Mouse (Mus musculus) forebrain, postnatal 0 days (tissue): ENCODE measurements around the gene Vstm5. TPM values are rescaled to one million over a fixed set of nuclear protein-coding genes. Genes with fewer than 3 reads are reported as not detected.

ENCODE experiments used
- ATAC-seq: fragments of 200-750 bp; cut with Nextera tagmentation; 2 replicates; pipeline ENCODE4 v1.8.0; 2017; ENCODE audit warnings: mild to moderate bottlenecking, moderate library complexity
- DNase-seq: peaks from one replicate; pipeline ENCODE4 v3.0.0-alpha.2; 2015
- H3K27ac ChIP-seq: fragments of 300-500 bp; sonication (generic); 2 replicates; pipeline ENCODE4 v1.5.1; 2014; ENCODE audit warnings: low read depth, mild to moderate bottlenecking, antibody characterized with exemption, low read length, moderate library complexity, mixed read lengths
- H3K27me3 ChIP-seq: fragments of 300-500 bp; sonication (generic); 2 replicates; pipeline ENCODE4 v1.6.1; 2014; ENCODE audit warnings: mild to moderate bottlenecking, low read length, mixed read lengths; ENCODE audit not compliant: insufficient read depth
- H3K36me3 ChIP-seq: fragments of 300-500 bp; sonication (generic); 2 replicates; pipeline ENCODE4 v1.6.1; 2014; ENCODE audit warnings: mild to moderate bottlenecking, moderate library complexity; ENCODE audit not compliant: insufficient read depth
- H3K4me1 ChIP-seq: fragments of 300-500 bp; sonication (generic); 2 replicates; pipeline ENCODE4 v1.6.1; 2014; ENCODE audit warnings: antibody characterized with exemption; ENCODE audit not compliant: insufficient read depth
- H3K4me2 ChIP-seq: fragments of 300-500 bp; sonication (generic); 2 replicates; pipeline ENCODE4 v1.6.1; 2014; ENCODE audit warnings: low read depth, mild to moderate bottlenecking, moderate library complexity
- H3K4me3 ChIP-seq: fragments of 300-500 bp; sonication (generic); 2 replicates; pipeline ENCODE4 v1.5.1; 2014; ENCODE audit warnings: low read depth, low read length, mixed read lengths
- H3K9ac ChIP-seq: fragments of 300-500 bp; sonication (generic); 2 replicates; pipeline ENCODE4 v1.6.1; 2014; ENCODE audit warnings: mild to moderate bottlenecking
- H3K9me3 ChIP-seq: fragments of 300-500 bp; sonication (generic); 2 replicates; pipeline ENCODE4 v1.6.1; 2016; ENCODE audit warnings: low read length
- CTCF ChIP-seq: sonication (generic); IDR thresholded peaks from 2 replicates; pipeline ENCODE4 v1.5.1; 2016; ENCODE audit warnings: antibody characterized with exemption, control low read depth, low read depth
- WGBS: fragments of 180-500 bp; shearing (Covaris S2); extraction: QIAGEN DNeasy Blood & Tissue Kit; methylation state at CpG from one replicate; pipeline ENCODE4 v1.1.7; 2014; 5-methylcytosine and 5-hydroxymethylcytosine counted together
- polyA plus RNA-seq: library from polyadenylated mRNA; unstranded; fragments of >200 nt; fragmentation: Nextera tagmentation; extraction: Ambion mirVana; gene quantifications from 2 replicates; pipeline ENCODE4 v1.2.1, GENCODE M21; 2015
- total RNA-seq: library from RNA; depleted of rRNA; stranded (reverse); fragments of >200 nt; gene quantifications from 2 replicates; pipeline ENCODE4 v1.2.3, GENCODE M21; 2014

Gene Vstm5
- total and polyA plus RNA-seq, 2 experiments from 2014 or later = 18.2 to 21.6 TPM

DNA sequence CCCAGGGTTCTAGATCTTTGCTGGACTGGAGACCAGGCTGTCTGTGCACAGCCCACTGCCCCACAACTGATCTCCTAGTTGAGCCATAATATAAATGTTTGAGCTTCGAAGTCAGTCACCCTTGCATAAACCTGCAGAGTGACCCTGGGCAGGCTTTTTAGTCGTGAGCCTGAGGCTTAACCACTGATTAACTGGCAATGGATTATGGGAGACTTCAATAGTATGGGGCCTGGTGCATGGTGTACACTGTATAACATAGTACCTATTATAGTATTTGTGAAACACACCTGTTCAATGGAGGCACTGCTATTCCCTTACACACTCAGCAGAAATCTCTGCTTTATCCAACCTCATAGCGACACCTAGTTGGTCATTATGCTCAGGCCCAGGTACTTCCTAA is 17.4 kb downstream of the Vstm5 start:
- no peak for TF ChIP-seq CTCF
- no peak for ATAC-seq
- Histone ChIP-seq H3K4me3 (no peak overlapping the region), H3K36me3 (peaks cover 19% of the 10 kb centered on the region; the same call in 1 of the 2 replicates), H3K4me1 (no peaks in the 10 kb centered on the region), H3K9me3 (no peaks in the 10 kb centered on the region), H3K4me2 (no peak overlapping the region), H3K27me3 (no peaks in the 10 kb centered on the region), H3K27ac (no peak overlapping the region), H3K9ac (no peak overlapping the region)
- 83% methylated on average over 3 of the region's 3 CpGs for WGBS
- no peak for DNase-seq

DNA sequence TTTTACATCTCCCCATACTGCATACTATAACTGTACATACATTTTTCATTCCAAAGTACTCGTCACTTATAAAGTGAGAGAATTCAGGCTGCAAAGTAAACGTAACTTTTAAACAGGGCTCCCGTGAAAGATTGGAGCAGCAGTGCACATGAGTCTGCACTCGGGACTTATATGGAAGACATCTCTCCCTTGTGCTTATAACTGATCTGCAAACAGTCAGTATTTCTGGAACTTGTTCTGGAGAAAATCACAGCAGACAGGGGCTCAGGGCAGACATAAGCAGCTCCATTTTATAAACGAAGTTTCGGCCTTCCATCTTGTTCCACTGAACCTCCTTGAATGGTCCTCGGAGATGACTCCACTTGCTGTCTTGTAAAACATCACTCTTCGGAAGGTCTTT is 23.1 kb downstream of the Vstm5 start:
- no peak for DNase-seq
- no peak for TF ChIP-seq CTCF
- no peaks in the 10 kb centered on the region for H3K4me1 ChIP-seq
- no peak overlapping the region for H3K4me3 ChIP-seq
- H3K4me2 ChIP-seq = no peak overlapping the region
- H3K9me3 ChIP-seq = no peaks in the 10 kb centered on the region
- ATAC-seq = no peak
- H3K27ac ChIP-seq = no peak overlapping the region
- H3K9ac ChIP-seq = no peak overlapping the region
- H3K27me3 ChIP-seq = no peaks in the 10 kb centered on the region
- peaks cover 71% of the 10 kb centered on the region for H3K36me3 ChIP-seq
- WGBS = 97% methylated on average over 8 of the region's 8 CpGs

DNA sequence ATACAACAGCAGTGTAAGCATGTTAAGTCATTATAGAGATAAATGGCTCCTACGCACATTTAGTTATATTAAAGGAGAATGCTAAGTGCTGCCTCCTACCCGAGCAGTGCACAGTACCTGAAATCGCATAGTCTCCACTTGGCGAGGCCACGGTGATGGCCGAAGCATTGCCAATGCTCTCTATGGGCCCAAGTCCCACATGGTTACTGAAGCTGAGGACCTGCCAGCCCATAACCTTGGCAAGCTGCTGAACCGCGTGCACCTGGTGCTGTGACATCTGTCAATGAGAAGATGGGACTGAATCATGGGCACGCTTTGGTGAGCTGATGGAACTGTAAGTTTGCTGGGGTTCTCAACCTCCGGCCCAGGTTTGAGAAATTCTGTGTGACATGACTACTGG is 24.6 kb downstream of the Vstm5 start:
- Histone ChIP-seq H3K4me2 (no peak overlapping the region), H3K4me1 (no peaks in the 10 kb centered on the region), H3K9ac (no peak overlapping the region), H3K27me3 (no peaks in the 10 kb centered on the region), H3K36me3 (peaks cover 78% of the 10 kb centered on the region), H3K4me3 (no peak overlapping the region), H3K9me3 (no peaks in the 10 kb centered on the region), H3K27ac (no peak overlapping the region)
- WGBS = 96% methylated on average over 10 of the region's 10 CpGs
- TF ChIP-seq CTCF = no peak
- DNase-seq (no peak), ATAC-seq (no peak)

DNA sequence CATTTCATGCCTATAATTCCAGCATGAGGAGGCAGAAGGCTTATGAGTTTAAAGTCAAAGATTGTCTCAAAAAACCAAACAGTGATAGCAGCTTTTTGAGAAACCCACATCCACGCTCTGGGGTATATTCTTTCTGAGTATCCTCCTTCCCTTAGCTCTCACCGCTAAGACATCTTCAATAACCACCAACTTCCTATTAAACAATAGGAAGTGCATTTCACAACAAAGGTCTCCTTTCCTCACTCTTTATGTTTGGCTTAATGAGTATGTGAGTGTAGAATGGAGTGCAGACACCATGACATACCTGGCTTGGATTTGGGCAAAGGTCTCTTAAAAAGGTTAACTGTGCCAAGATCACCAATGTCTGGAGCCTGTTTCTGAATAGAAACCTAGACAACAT is 35.1 kb downstream of the Vstm5 start:
- ATAC-seq = no peak
- Histone ChIP-seq H3K9me3 (no peaks in the 10 kb centered on the region), H3K4me1 (peaks cover 7% of the 10 kb centered on the region; the same call in 1 of the 2 replicates), H3K27me3 (no peaks in the 10 kb centered on the region), H3K4me2 (no peak overlapping the region), H3K27ac (no peak overlapping the region), H3K36me3 (peaks cover 72% of the 10 kb centered on the region), H3K9ac (no peak overlapping the region), H3K4me3 (no peak overlapping the region)
- 99% methylated on average over 2 of the region's 2 CpGs for WGBS
- DNase-seq = no peak
- no peak for TF ChIP-seq CTCF

DNA sequence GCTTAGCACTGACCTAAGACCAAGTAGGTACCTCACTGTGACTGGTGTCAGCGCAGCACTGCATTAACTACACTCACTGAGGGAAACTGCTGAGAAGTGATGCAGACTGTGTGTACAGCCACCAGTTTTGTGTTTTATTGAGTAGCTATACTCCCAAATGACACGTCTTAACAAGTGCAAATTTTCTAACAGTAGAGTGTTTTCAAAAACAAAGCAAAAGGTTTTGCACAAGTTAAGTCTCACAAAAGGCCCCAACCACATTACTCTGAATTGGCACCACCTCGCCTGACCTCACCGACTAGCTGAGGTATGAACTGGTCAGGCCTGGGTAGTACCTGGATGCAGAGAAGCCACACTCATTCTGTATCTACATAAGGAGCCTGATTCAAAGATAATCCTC is 38.0 kb downstream of the Vstm5 start:
- Histone ChIP-seq H3K27me3 (no peaks in the 10 kb centered on the region), H3K9ac (no peak overlapping the region), H3K4me3 (no peak overlapping the region), H3K4me2 (no peak overlapping the region), H3K36me3 (peaks cover 44% of the 10 kb centered on the region), H3K4me1 (peaks cover 11% of the 10 kb centered on the region), H3K27ac (no peak overlapping the region), H3K9me3 (no peaks in the 10 kb centered on the region)
- DNase-seq (no peak), ATAC-seq (no peak)
- WGBS = 96% methylated on average over 4 of the region's 4 CpGs
- TF ChIP-seq CTCF = no peak

DNA sequence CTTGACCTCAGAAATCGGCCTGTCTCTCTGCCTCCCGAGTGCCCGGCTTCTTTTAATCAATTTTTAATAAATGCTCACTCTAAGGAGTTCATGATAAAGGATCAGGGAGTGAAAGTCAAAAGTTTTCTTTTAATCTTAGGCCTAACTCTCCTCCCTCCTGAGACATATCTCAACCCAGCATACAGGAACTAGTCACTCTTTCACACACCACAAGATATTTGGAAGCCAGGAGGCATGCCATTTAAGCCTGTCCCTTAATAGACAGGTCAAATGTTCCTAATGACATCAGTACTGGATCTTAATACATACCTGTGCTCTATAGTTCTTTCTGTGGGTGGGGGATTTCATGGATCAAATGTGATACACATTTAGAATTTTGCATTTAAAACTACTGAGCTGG is 39.5 kb downstream of the Vstm5 start:
- Histone ChIP-seq H3K4me3 (no peak overlapping the region), H3K4me2 (0 out of 2 replicates have a peak overlapping the region, but pooled peaks have one; percentile 60), H3K27me3 (no peaks in the 10 kb centered on the region), H3K4me1 (peaks cover 11% of the 10 kb centered on the region), H3K27ac (no peak overlapping the region), H3K36me3 (peaks cover 30% of the 10 kb centered on the region), H3K9ac (no peak overlapping the region), H3K9me3 (no peaks in the 10 kb centered on the region)
- DNase-seq = no peak
- 96% methylated on average over 3 of the region's 3 CpGs for WGBS
- no peak for TF ChIP-seq CTCF
- ATAC-seq = no peak

DNA sequence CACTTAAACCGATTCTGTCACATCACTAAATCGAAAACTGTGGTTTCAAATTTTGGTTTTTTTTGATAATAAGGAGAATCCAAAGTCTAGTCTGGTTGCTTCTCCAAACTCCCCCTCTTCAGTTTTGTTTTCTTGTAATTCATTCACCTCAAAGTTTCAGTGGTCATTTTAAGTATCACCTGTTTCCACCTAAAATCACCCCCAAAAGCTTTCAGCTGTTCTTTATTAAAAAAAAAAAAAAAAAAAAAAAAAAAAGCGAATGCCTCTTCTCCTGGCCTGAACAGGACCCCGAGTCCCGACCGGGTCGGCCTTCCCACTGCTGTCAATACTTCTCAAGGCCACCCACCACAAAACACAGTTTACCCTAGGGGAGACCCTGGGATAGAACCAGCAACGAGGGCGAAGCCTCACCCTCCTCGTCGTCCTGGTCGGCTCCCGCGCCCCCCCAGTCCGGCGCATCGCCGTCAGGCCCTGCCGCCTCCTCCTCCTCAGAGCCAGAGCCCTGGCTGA is 40.3 kb downstream of the Vstm5 start:
- ATAC-seq = no peak
- Histone ChIP-seq H3K4me3 (peak overlapping the region; percentile 84), H3K27me3 (no peaks in the 10 kb centered on the region), H3K9me3 (no peaks in the 10 kb centered on the region), H3K36me3 (peaks cover 22% of the 10 kb centered on the region), H3K4me2 (peak overlapping the region; percentile 60), H3K9ac (peak overlapping the region; percentile 96), H3K4me1 (peaks cover 11% of the 10 kb centered on the region), H3K27ac (peak overlapping the region; percentile 91)
- 10% methylated on average over 19 of the region's 19 CpGs for whole genome bisulfite sequencing
- no peak for DNase-seq
- TF ChIP-seq CTCF = no peak
